Mouse (Mus musculus) intestine, postnatal 0 days (tissue): ENCODE measurements around the gene Hspa2. TPM values are rescaled to one million over a fixed set of nuclear protein-coding genes. Genes with fewer than 3 reads are reported as not detected.
A peak's percentile ranks its signal among the peaks of the same experiment; 100 is the strongest.

Source experiments
- ATAC-seq: fragments of 200-750 bp; cut with Nextera tagmentation; 2 replicates; pipeline ENCODE4 v1.8.0; 2017; ENCODE audit warnings: mild to moderate bottlenecking, moderate TSS enrichment, moderate library complexity
- H3K27ac ChIP-seq: fragments of 300-500 bp; sonication (generic); 2 replicates; pipeline ENCODE4 v1.5.1; 2014; ENCODE audit warnings: mild to moderate bottlenecking, low read depth, low read length, moderate library complexity
- H3K27me3 ChIP-seq: fragments of 300-500 bp; sonication (generic); replicated peaks from 2 replicates; pipeline ENCODE4 v1.6.1; 2014; ENCODE audit warnings: low read length, mixed read lengths; ENCODE audit not compliant: control insufficient read depth, insufficient read depth
- H3K36me3 ChIP-seq: fragments of 300-500 bp; sonication (generic); 2 replicates; pipeline ENCODE4 v1.6.1; 2014; ENCODE audit warnings: mild to moderate bottlenecking, moderate library complexity; ENCODE audit not compliant: control insufficient read depth, insufficient read depth
- H3K4me1 ChIP-seq: fragments of 300-500 bp; sonication (generic); replicated peaks from 2 replicates; pipeline ENCODE4 v1.6.1; 2014; ENCODE audit warnings: antibody characterized with exemption, low read length, mixed read lengths; ENCODE audit not compliant: control insufficient read depth, insufficient read depth
- H3K4me2 ChIP-seq: fragments of 300-500 bp; sonication (generic); replicated peaks from 2 replicates; pipeline ENCODE4 v1.6.1; 2014; ENCODE audit warnings: low read depth, mild to moderate bottlenecking, moderate library complexity
- H3K4me3 ChIP-seq: fragments of 300-500 bp; sonication (generic); 2 replicates; pipeline ENCODE4 v1.5.1; 2014; ENCODE audit warnings: low read depth, low read length
- H3K9ac ChIP-seq: fragments of 300-500 bp; sonication (generic); 2 replicates; pipeline ENCODE4 v1.6.1; 2014; ENCODE audit warnings: mild to moderate bottlenecking, low read depth, low read length
- H3K9me3 ChIP-seq: fragments of 300-500 bp; sonication (generic); 2 replicates; pipeline ENCODE4 v1.6.1; 2016; ENCODE audit warnings: mixed run types; ENCODE audit not compliant: control insufficient read depth
- CTCF ChIP-seq: sonication (generic); IDR thresholded peaks from 2 replicates; pipeline ENCODE4 v1.5.1; 2016; ENCODE audit warnings: low read depth, mild to moderate bottlenecking, control low read depth, antibody characterized with exemption, moderate library complexity
- WGBS: fragments of 180-500 bp; shearing (Covaris S2); extraction: QIAGEN DNeasy Blood & Tissue Kit; methylation state at CpG from one replicate; pipeline ENCODE4 v1.1.7; 2014; 5-methylcytosine and 5-hydroxymethylcytosine counted together
- polyA plus RNA-seq: library from polyadenylated mRNA; unstranded; fragments of >200 nt; fragmentation: Nextera tagmentation; extraction: Ambion mirVana; gene quantifications from 2 replicates; pipeline ENCODE4 v1.2.1, GENCODE M21; 2015

Hspa2 gene
- polyA plus RNA-seq, 1 experiment from 2014 or later, result 16.9 TPM

- Histone ChIP-seq H3K27me3 (peaks cover 26% of the 10 kb centered on the region), H3K27ac (no peak overlapping the region), H3K4me2 (peak overlapping the region; percentile 76), H3K4me1 (no peaks in the 10 kb centered on the region; the same call in 1 of the 2 replicates), H3K9me3 (no peaks in the 10 kb centered on the region), H3K36me3 (no peaks in the 10 kb centered on the region), H3K4me3 (peak overlapping the region; percentile 83), H3K9ac (0 out of 2 replicates have a peak overlapping the region, but pooled peaks have one; percentile 18)
- ATAC-seq, result no peak
- TF ChIP-seq CTCF, result 0 out of 2 replicates have a peak, but pooled peaks have one; percentile 15
- WGBS, result 5% methylated on average over 64 of the region's 64 CpGs
These were observed 1.4 kb downstream of the Hspa2 start for GRCm38 (mm10) chr12:76405183-76405970.

- no peak overlapping the region for H3K27ac ChIP-seq
- H3K4me3 ChIP-seq, result peak overlapping the region; percentile 83
- no peak for ATAC-seq
- no peaks in the 10 kb centered on the region for H3K36me3 ChIP-seq
- TF ChIP-seq CTCF, result no peak
- peak overlapping the region; percentile 76 for H3K4me2 ChIP-seq
- H3K27me3 ChIP-seq, result peaks cover 26% of the 10 kb centered on the region
- 5% methylated on average over 23 of the region's 23 CpGs for WGBS
- H3K9ac ChIP-seq, result no peak overlapping the region
- H3K9me3 ChIP-seq, result no peaks in the 10 kb centered on the region
- H3K4me1 ChIP-seq, result no peaks in the 10 kb centered on the region; the same call in 1 of the 2 replicates
These were observed 2.0 kb downstream of the Hspa2 start for GRCm38 (mm10) chr12:76405971-76406370.

GRCm38 (mm10) chr12:76407184-76407583 lies 3.2 kb downstream of the Hspa2 start:
- Histone ChIP-seq H3K4me3 (no peak overlapping the region; the same call in 1 of the 2 replicates), H3K9me3 (no peaks in the 10 kb centered on the region), H3K9ac (no peak overlapping the region), H3K27ac (no peak overlapping the region), H3K36me3 (no peaks in the 10 kb centered on the region), H3K4me2 (no peak overlapping the region), H3K4me1 (no peaks in the 10 kb centered on the region; the same call in 1 of the 2 replicates), H3K27me3 (peaks cover 26% of the 10 kb centered on the region)
- no peak for TF ChIP-seq CTCF
- 60% methylated on average over 1 of the region's 1 CpGs for WGBS
- ATAC-seq, result no peak

- ATAC-seq, result no peak
- Histone ChIP-seq H3K27ac (no peak overlapping the region), H3K9me3 (no peaks in the 10 kb centered on the region), H3K9ac (no peak overlapping the region), H3K27me3 (peaks cover 26% of the 10 kb centered on the region), H3K4me1 (no peaks in the 10 kb centered on the region; the same call in 1 of the 2 replicates), H3K36me3 (no peaks in the 10 kb centered on the region), H3K4me3 (no peak overlapping the region), H3K4me2 (no peak overlapping the region)
- no peak for TF ChIP-seq CTCF
- 59% methylated on average over 4 of the region's 4 CpGs for WGBS
These were observed 5.2 kb downstream of the Hspa2 start for GRCm38 (mm10) chr12:76409166-76409565.

- ATAC-seq, result no peak
- no peak overlapping the region for H3K4me3 ChIP-seq
- H3K36me3 ChIP-seq, result no peaks in the 10 kb centered on the region
- TF ChIP-seq CTCF, result no peak
- no peak overlapping the region for H3K9ac ChIP-seq
- no peaks in the 10 kb centered on the region for H3K4me1 ChIP-seq
- no peaks in the 10 kb centered on the region for H3K9me3 ChIP-seq
- H3K27ac ChIP-seq, result no peak overlapping the region
- H3K4me2 ChIP-seq, result no peak overlapping the region
- WGBS, result 63% methylated on average over 11 of the region's 12 CpGs
- no peaks in the 10 kb centered on the region for H3K27me3 ChIP-seq
These were observed 11.5 kb downstream of the Hspa2 start for GRCm38 (mm10) chr12:76415383-76416010.

GRCm38 (mm10) chr12:76417433-76417854 lies 13.5 kb downstream of the Hspa2 start, which contains the start of gene Ppp1r36:
TSS of gene Ppp1r36 (plus strand) at chr12:76417538.
- Histone ChIP-seq H3K9me3 (no peaks in the 10 kb centered on the region), H3K4me2 (peak within 1 kb of the TSS; percentile 68), H3K9ac (0 out of 2 replicates have a peak within 1 kb of the TSS, but pooled peaks have one; percentile 8), H3K4me3 (peak within 1 kb of the TSS; percentile 31), H3K4me1 (no peaks in the 10 kb centered on the region), H3K36me3 (no peaks in the 10 kb centered on the region), H3K27me3 (no peaks in the 10 kb centered on the region), H3K27ac (no peak within 1 kb of the TSS)
- 2% methylated on average over 37 of the region's 37 CpGs for WGBS
- 0 out of 2 replicates have a peak, but pooled peaks have one; percentile 31 for ATAC-seq
- TF ChIP-seq CTCF, result no peak
